Mouse (Mus musculus) MEL (cell line): ENCODE results near the gene Ccl28.

ENCODE experiments used
- BHLHE40 ChIP-seq: IDR thresholded peaks from 2 replicates; pipeline ENCODE4 v1.6.1; 2012; ENCODE audit warnings: low read depth, mild to moderate bottlenecking, inconsistent platforms, low read length, improper control_type of control experiment, borderline replicate concordance
- CTCF ChIP-seq, 3 experiments: IDR thresholded peaks in 2 of 3; conservative IDR thresholded peaks in 1 of 3; 2 replicates each; pipeline ENCODE4 v1.5.1; 2011 to 2012; ENCODE audit warnings: low read length in 3 of 3, low read depth in 2 of 3, mild to moderate bottlenecking in 2 of 3, improper control_type of control experiment in 1 of 3, inconsistent platforms in 1 of 3, mixed read lengths in 1 of 3, moderate library complexity in 1 of 3; ENCODE audit not compliant: control insufficient read depth in 1 of 3, insufficient read depth in 1 of 3, poor library complexity in 1 of 3, severe bottlenecking in 1 of 3
- JUND ChIP-seq: IDR thresholded peaks from 2 replicates; pipeline ENCODE4 v1.6.1; 2011; ENCODE audit warnings: low read depth, mild to moderate bottlenecking, improper control_type of control experiment, low read length
- POLR2AphosphoS2 ChIP-seq: IDR thresholded peaks from 2 replicates; pipeline ENCODE4 v1.6.1; 2011; ENCODE audit warnings: low read length, improper control_type of control experiment
- POLR2AphosphoS5 ChIP-seq: IDR thresholded peaks from 2 replicates; pipeline ENCODE4 v1.6.1; 2012; ENCODE audit warnings: low read depth, borderline replicate concordance, mild to moderate bottlenecking, inconsistent platforms, low read length, moderate library complexity, mixed read lengths

GRCm38 (mm10) chr13:119618841-119619240, 4.8 kb upstream of the Ccl28 start:
- TF ChIP-seq JUND (no peak), BHLHE40 (no peak), CTCF (IDR thresholded peaks at IDR 0.05 in 2 of 3, conservative IDR thresholded peaks at IDR 0.05 in 1 of 3; ENCODE audit: control insufficient read depth in 1 of 3, insufficient read depth in 1 of 3, low read depth in 2 of 3, low read length in 3 of 3, poor library complexity in 1 of 3, severe bottlenecking in 1 of 3) (no peak), POLR2AphosphoS5 (no peak), POLR2AphosphoS2 (no peak)
